Mouse (Mus musculus) forebrain, embryonic 12.5 days (tissue): ENCODE data around the gene Rhot2. TPM values are rescaled to one million over a fixed set of nuclear protein-coding genes. Genes with fewer than 3 reads are reported as not detected.
"Not testable (repeated sequence)": the region's sequence is repeated elsewhere in the genome, so short reads cannot be mapped to it uniquely, and the experiment has no call there.

Experiments
- ATAC-seq: fragments of 200-750 bp; cut with Nextera tagmentation; 2 replicates; pipeline ENCODE4 v1.8.0; 2017; ENCODE audit warnings: moderate TSS enrichment; ENCODE audit not compliant: low FRiP score
- H3K27ac ChIP-seq: fragments of 300-500 bp; sonication (generic); 2 replicates; pipeline ENCODE4 v1.5.1; 2016; ENCODE audit warnings: mild to moderate bottlenecking
- H3K27me3 ChIP-seq: fragments of 300-500 bp; sonication (generic); 2 replicates; pipeline ENCODE4 v1.6.1; 2016; ENCODE audit warnings: mild to moderate bottlenecking
- H3K36me3 ChIP-seq: fragments of 300-500 bp; sonication (generic); replicated peaks from 2 replicates; pipeline ENCODE4 v1.6.1; 2016; ENCODE audit warnings: mild to moderate bottlenecking
- H3K4me1 ChIP-seq: fragments of 300-500 bp; sonication (generic); 2 replicates; pipeline ENCODE4 v1.6.1; 2016
- H3K4me2 ChIP-seq: fragments of 300-500 bp; sonication (generic); 2 replicates; pipeline ENCODE4 v1.6.1; 2016; ENCODE audit warnings: mild to moderate bottlenecking, moderate library complexity
- H3K4me3 ChIP-seq: fragments of 300-500 bp; sonication (generic); replicated peaks from 2 replicates; pipeline ENCODE4 v1.5.1; 2016; ENCODE audit warnings: mild to moderate bottlenecking
- H3K9ac ChIP-seq: fragments of 300-500 bp; sonication (generic); 2 replicates; pipeline ENCODE4 v1.6.1; 2016; ENCODE audit warnings: mild to moderate bottlenecking
- H3K9me3 ChIP-seq: fragments of 300-500 bp; sonication (generic); 2 replicates; pipeline ENCODE4 v1.6.1; 2016
- WGBS: fragments of 180-500 bp; shearing (Covaris S2); methylation state at CpG from one replicate; pipeline ENCODE4 v1.1.7; 2016; 5-methylcytosine and 5-hydroxymethylcytosine counted together
- polyA plus RNA-seq: library from polyadenylated mRNA; unstranded; fragments of >200 nt; fragmentation: Nextera tagmentation; extraction: Ambion mirVana; gene quantifications from 2 replicates; pipeline ENCODE4 v1.2.1, GENCODE M21; 2016

Rhot2 gene
- polyA plus RNA-seq, 1 experiment from 2014 or later, result 20.9 TPM

DNA sequence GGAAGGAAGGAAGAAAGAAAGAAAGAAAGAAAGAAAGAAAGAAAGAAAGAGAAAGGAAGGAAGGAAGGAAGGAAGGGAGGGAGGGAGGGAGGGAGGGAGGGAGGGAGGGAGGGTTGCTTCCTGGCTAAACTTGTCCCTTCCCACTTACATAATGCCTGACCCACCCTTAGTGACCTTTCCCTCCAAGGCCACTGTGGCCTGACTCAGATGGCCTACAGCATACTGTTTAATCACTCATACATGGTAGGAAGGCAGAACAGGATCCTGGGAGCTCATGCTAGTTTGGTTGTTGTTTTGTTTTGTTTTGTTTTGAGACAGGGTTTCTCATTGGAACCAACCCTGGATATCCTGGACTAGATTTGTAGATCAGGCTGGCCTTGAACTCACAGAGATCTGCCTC lies 26.9 kb upstream of the Rhot2 start:
- not testable (repeated sequence) for H3K9me3 ChIP-seq, ATAC-seq, H3K27ac ChIP-seq, H3K4me3 ChIP-seq, H3K36me3 ChIP-seq, H3K4me2 ChIP-seq, H3K27me3 ChIP-seq, H3K9ac ChIP-seq
- peaks cover 33% of the 10 kb centered on the region for H3K4me1 ChIP-seq

DNA sequence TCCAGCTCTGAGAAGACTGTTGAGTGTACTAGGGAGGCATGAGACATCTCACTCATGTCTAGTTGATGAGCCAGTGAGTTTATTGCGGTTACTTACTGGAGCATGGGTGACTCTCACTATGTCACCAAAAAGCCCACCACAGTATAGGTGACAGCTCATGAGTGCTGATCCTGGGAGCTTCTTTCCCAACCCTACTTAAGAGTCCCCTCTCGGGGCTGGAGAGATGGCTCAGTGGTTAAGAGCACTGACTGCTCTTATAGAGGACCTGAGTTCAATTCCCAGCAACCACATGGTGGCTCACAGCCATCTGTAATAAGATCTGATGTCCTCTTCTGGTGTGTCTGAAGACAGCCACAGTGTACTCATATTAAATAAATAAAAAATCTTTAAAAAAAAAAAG lies 25.3 kb upstream of the Rhot2 start:
- no peak for ATAC-seq
- H3K9ac ChIP-seq, result no peak overlapping the region
- H3K4me2 ChIP-seq, result no peak overlapping the region
- peaks cover 24% of the 10 kb centered on the region for H3K4me1 ChIP-seq
- H3K4me3 ChIP-seq, result no peak overlapping the region
- 0 out of 2 replicates have a peak, but pooled peaks cover 6% of the 10 kb centered on the region for H3K27me3 ChIP-seq
- H3K9me3 ChIP-seq, result no peaks in the 10 kb centered on the region
- H3K36me3 ChIP-seq, result no peaks in the 10 kb centered on the region
- WGBS, result 83% methylated on average over 2 of the region's 2 CpGs
- no peak overlapping the region for H3K27ac ChIP-seq

DNA sequence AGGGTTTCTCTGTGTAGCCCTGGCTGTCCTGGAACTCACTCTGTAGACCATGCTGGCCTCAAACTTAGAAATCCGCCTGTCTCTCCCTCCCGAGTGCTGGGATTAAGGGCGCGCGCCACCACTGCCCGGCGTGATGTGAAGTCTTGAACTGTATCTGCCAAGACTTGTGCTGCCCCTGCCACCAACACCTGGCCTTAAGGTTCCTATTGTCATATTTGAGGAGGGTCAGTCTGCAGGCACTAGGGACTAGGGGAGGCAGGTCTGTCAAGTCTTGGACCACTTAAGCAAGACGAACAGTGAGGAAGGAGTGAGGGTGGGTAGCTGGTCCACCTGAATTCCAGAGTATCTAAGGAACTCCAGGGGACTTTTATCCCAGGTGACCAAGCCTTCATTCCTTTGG lies 24.8 kb upstream of the Rhot2 start:
- Histone ChIP-seq H3K9me3 (no peaks in the 10 kb centered on the region), H3K4me2 (no peak overlapping the region), H3K9ac (no peak overlapping the region), H3K4me1 (peaks cover 24% of the 10 kb centered on the region), H3K4me3 (no peak overlapping the region), H3K27ac (no peak overlapping the region), H3K36me3 (no peaks in the 10 kb centered on the region), H3K27me3 (0 out of 2 replicates have a peak, but pooled peaks cover 6% of the 10 kb centered on the region)
- 83% methylated on average over 8 of the region's 8 CpGs for WGBS
- no peak for ATAC-seq

DNA sequence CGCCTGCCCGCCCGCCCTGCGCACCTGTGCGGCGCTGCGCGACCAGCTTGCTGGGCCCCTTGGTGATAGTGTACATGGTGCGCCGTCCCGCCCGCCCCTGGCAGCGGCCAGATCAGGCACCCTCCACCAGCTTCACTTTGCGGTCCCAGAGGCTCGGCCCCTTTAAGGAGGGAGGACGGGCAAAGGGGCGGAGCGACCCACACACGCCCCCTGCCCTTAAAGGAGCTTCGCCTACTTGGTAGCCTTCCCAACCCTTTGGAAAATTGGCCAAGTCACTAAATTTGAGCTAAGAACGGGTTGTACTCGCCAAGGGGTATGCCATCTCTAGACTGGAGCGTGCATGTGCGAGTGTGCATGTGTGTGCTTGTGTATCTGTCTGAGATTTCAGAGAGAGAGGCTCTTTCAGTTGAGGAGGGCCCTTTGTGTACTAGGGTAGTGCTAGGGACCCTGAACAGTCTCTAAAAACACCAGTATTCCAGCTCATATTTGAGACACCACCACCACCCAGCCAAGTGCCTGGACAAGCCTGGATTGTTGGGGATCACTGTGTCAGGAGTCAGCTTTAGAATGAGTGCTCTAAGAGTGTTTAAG lies 24.0 kb upstream of the Rhot2 start, which contains the start of gene Mcrip2:
Gene Mcrip2 (minus strand): TSS at position 164 of the 591 bp plus-strand sequence.
- Histone ChIP-seq H3K4me2 (peak within 1 kb of the TSS; percentile 99), H3K9me3 (no peaks in the 10 kb centered on the region), H3K4me1 (peaks cover 16% of the 10 kb centered on the region), H3K36me3 (no peaks in the 10 kb centered on the region), H3K4me3 (peak within 1 kb of the TSS; percentile 88), H3K27me3 (0 out of 2 replicates have a peak, but pooled peaks cover 6% of the 10 kb centered on the region), H3K27ac (peak within 1 kb of the TSS; percentile 43), H3K9ac (peak within 1 kb of the TSS; percentile 71)
- peak; percentile 88 for ATAC-seq
- 0% methylated on average over 24 of the region's 24 CpGs for WGBS

DNA sequence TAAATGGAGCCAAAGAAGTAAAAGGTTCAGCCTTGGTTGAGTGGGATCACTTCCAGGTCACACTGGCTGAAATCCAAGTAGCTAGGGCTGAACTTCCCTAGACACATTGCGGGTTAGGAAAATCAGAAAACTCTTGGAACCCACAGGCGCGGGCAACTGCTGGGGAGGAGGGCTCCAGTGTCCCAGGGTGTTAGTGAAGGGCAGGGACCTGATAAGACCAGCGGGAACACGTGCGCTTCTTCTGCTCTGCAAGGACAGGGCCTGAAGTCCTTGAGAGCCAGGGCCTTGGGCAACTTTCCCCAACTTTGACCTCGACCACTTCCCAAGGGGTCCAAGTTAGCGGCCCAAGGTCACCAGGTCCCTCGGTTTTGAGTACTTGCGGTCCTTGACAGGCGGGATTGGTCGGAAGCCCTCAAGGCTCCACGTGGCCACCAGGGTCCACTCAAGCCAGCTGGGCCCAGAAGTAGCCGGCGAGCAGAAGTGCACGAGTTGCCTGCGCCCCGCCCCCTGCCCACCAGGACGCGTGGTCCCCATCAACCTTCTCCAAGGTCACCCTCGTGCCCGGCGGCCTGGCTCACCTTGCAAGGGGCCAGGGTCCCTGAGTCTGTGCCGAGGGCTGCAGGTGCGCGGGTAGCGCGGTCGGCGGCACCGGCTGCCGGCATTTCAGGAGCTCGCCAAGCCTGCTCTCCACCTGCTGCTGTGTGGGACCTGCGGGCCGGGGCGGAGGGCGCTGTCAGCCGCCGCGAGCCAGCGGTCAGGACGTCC lies 23.4 kb upstream of the Rhot2 start:
- peak overlapping the region; percentile 99 for H3K4me2 ChIP-seq
- peak overlapping the region; percentile 43; the same call in 1 of the 2 replicates for H3K27ac ChIP-seq
- H3K9me3 ChIP-seq, result no peaks in the 10 kb centered on the region
- peak overlapping the region; percentile 71 for H3K9ac ChIP-seq
- peaks cover 15% of the 10 kb centered on the region for H3K4me1 ChIP-seq
- peak; percentile 67 for ATAC-seq
- peak overlapping the region; percentile 88 for H3K4me3 ChIP-seq
- WGBS, result 1% methylated on average over 42 of the region's 42 CpGs
- H3K36me3 ChIP-seq, result no peaks in the 10 kb centered on the region
- H3K27me3 ChIP-seq, result 0 out of 2 replicates have a peak, but pooled peaks cover 6% of the 10 kb centered on the region

DNA sequence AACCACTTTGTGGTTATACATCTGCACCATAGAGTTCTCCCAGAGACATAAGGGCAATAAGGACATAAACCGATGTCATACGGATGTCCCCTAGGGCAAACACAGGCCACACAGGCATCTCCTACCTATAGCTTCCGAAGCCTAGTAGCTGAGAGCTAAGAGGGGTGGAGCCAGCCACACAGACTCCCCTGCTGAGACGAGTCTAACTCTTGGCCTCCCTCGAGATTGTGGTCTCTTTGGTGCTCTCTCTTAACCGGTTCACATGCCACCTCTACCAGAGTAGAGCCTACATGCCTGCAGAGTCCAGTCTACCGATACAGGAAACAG lies 22.8 kb upstream of the Rhot2 start:
- H3K36me3 ChIP-seq, result no peaks in the 10 kb centered on the region
- no peaks in the 10 kb centered on the region for H3K9me3 ChIP-seq
- H3K4me2 ChIP-seq, result peak overlapping the region; percentile 99
- 15% methylated on average over 7 of the region's 7 CpGs for WGBS
- peaks cover 15% of the 10 kb centered on the region for H3K4me1 ChIP-seq
- H3K4me3 ChIP-seq, result peak overlapping the region; percentile 88
- peak overlapping the region; percentile 71; the same call in 1 of the 2 replicates for H3K9ac ChIP-seq
- no peak for ATAC-seq
- 0 out of 2 replicates have a peak, but pooled peaks cover 6% of the 10 kb centered on the region for H3K27me3 ChIP-seq
- H3K27ac ChIP-seq, result no peak overlapping the region

DNA sequence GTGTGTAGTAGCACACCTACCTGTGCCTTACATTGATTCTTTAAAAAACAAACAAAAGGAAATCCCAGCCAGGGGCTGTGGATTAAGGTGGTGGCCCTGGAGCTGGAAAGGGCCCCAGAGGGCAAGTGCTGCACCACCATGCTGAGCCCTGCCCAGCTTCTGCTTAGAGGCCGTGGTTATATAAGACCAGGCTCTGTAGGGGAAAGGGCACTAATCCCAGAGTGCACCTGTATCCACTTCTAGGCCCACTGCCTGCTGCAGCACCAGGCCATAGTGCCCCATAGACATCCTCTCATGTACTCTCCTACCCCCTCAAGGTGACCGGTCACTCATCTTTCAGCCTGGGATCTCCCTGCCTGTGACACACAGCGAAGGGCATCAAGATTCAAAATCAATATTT lies 21.5 kb upstream of the Rhot2 start:
- Histone ChIP-seq H3K4me1 (peaks cover 23% of the 10 kb centered on the region), H3K9me3 (no peaks in the 10 kb centered on the region), H3K9ac (no peak overlapping the region), H3K4me2 (no peak overlapping the region), H3K36me3 (no peaks in the 10 kb centered on the region), H3K4me3 (no peak overlapping the region), H3K27me3 (0 out of 2 replicates have a peak, but pooled peaks cover 6% of the 10 kb centered on the region), H3K27ac (no peak overlapping the region)
- WGBS, result 96% methylated on average over 3 of the region's 3 CpGs
- no peak for ATAC-seq

DNA sequence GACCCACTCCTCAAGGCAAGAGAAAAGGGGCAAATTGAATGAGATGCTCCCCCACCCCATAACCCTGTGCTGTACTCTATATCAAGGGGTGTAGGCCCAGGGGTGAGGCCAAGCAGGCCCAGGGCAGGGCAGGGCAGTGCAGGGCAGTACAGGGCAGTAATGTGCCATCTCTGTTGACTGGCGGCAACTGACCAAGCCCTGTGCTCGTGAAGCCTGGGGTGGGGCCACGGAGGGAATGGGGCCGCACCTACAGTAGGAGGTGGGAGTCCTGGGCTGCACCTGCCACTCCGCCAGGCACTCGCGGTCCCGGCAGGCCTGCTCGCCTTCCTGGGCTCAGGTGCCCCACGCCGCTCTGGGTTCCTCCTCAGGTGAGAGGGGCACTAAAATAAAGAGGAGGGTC lies 20.6 kb upstream of the Rhot2 start:
- peaks cover 31% of the 10 kb centered on the region for H3K4me1 ChIP-seq
- H3K4me3 ChIP-seq, result no peak overlapping the region
- no peak overlapping the region for H3K4me2 ChIP-seq
- H3K27ac ChIP-seq, result no peak overlapping the region
- no peaks in the 10 kb centered on the region for H3K9me3 ChIP-seq
- 0 out of 2 replicates have a peak, but pooled peaks cover 6% of the 10 kb centered on the region for H3K27me3 ChIP-seq
- no peak for ATAC-seq
- WGBS, result 95% methylated on average over 11 of the region's 11 CpGs
- no peaks in the 10 kb centered on the region for H3K36me3 ChIP-seq
- no peak overlapping the region for H3K9ac ChIP-seq

DNA sequence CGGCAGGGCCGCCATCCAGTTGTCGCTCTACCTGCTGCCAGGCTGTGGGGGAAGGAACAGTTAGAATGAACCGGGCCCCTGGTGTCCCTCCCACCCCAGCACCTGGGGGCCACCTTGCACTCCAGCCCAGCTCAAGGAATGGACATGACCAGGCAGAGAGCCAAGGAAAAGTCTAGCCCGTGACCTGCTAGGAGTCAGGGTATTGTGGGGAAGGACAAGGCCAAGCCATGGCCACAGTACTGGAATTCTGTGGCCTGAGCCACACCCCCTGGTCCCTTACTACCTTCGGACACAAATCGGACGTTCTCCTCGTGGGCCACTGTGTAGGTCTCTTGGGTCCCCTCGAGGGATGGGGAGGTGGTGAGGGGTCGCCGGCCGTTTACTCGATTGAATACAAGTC lies 19.7 kb upstream of the Rhot2 start:
- H3K4me3 ChIP-seq, result no peak overlapping the region
- 0 out of 2 replicates have a peak, but pooled peaks cover 6% of the 10 kb centered on the region for H3K27me3 ChIP-seq
- no peak overlapping the region for H3K9ac ChIP-seq
- ATAC-seq, result no peak
- H3K36me3 ChIP-seq, result no peaks in the 10 kb centered on the region
- H3K4me1 ChIP-seq, result peaks cover 40% of the 10 kb centered on the region
- H3K4me2 ChIP-seq, result no peak overlapping the region
- H3K27ac ChIP-seq, result no peak overlapping the region
- no peaks in the 10 kb centered on the region for H3K9me3 ChIP-seq
- WGBS, result 93% methylated on average over 14 of the region's 14 CpGs

DNA sequence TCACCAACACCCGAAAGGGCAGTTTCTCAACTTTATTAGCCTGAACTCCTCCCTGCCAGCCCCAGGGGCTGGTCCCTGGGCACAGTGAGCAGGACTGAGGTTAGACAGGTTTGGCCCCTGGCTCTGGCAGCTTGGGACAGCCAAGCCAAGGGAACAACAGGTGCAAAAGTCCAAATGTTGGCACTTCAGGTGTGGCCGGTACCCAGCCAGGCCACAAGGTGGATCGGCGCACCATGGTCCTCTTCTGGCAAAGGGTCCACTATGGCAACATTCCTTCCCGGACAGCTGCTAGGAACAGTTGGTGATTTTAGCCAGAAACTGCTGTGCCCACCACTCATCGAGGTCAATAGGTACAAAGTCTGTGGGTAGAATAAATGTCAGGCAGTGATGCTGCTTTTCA lies 19.0 kb upstream of the Rhot2 start:
- Histone ChIP-seq H3K4me3 (no peak overlapping the region), H3K4me1 (peaks cover 34% of the 10 kb centered on the region), H3K36me3 (no peaks in the 10 kb centered on the region), H3K27ac (no peak overlapping the region), H3K27me3 (0 out of 2 replicates have a peak, but pooled peaks cover 6% of the 10 kb centered on the region), H3K9ac (no peak overlapping the region), H3K4me2 (no peak overlapping the region), H3K9me3 (no peaks in the 10 kb centered on the region)
- WGBS, result 88% methylated on average over 6 of the region's 6 CpGs
- no peak for ATAC-seq

DNA sequence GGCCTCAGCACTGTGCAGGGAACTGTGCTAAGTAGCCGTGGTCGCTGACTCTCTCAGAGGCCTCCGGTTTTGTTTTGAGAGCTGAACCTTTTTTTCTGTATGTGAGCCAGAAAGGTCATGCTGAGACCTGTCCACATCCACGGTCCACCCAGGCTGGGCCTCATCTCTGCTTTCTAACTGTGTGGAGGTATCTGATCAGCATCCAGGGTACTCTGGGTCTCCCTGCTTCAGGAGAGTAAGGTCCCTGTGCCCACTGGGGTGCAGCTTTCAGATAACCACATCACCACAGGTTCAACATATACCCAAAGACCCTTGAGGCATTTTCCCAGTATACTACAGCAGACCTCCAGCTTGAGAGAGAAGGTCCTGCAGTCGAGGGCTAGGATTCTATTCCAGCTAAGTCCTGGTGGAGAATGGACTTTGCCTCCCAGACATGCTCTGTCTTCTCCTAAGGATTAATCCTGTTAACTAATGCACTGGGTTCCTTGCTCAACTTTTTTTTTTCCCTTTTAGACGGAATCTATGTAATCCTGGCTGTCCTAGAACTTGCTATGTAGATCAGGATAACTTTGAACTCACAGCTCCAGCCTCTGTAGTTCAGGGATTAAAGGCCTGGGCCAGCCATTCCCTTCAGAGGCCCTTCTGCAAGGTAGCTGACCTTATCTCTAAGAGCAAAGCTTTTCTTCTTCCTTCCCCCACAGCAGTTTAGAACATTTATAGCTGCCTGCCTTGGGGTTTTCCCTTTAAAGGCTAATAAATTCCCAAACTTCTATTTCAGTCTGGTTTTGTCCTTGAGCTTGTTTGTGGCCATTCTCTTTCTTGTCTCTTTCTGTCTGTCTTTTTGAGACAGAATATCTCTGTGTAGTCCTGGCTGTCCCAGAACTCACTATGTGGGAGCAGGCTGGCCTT lies 17.3 kb upstream of the Rhot2 start:
- H3K27me3 ChIP-seq, result 0 out of 2 replicates have a peak, but pooled peaks cover 2% of the 10 kb centered on the region
- H3K36me3 ChIP-seq, result no peaks in the 10 kb centered on the region
- no peaks in the 10 kb centered on the region for H3K9me3 ChIP-seq
- peak overlapping the region; percentile 74 for H3K4me3 ChIP-seq
- peaks cover 24% of the 10 kb centered on the region for H3K4me1 ChIP-seq
- ATAC-seq, result 0 out of 2 replicates have a peak, but pooled peaks have one; percentile 33
- peak overlapping the region; percentile 85 for H3K27ac ChIP-seq
- H3K4me2 ChIP-seq, result peak overlapping the region; percentile 75
- peak overlapping the region; percentile 76 for H3K9ac ChIP-seq
- WGBS, result 10% methylated on average over 6 of the region's 6 CpGs
